Mouse (Mus musculus): ENCODE data around the gene Olfr957.

Olfr957 gene

GRCm38 (mm10) chr9:39515531-39515930 is at the start of gene Olfr957:
Gene Olfr957, minus strand, starts transcription at chr9:39515809.
- DNase-seq, result no peak

- DNase-seq, result no peak
These were observed 42.7 kb upstream of the Olfr957 start for GRCm38 (mm10) chr9:39558349-39558647.

GRCm38 (mm10) chr9:39557529-39558348 is 42.1 kb upstream of the Olfr957 start:
- no peak for DNase-seq

- DNase-seq, result no peak
These were observed 38.3 kb upstream of the Olfr957 start, which contains the start of gene Olfr958 for GRCm38 (mm10) chr9:39553946-39554345. Gene Olfr958, minus strand, starts transcription at chr9:39554054.

- DNase-seq, result no peak
These were observed 35.2 kb upstream of the Olfr957 start for GRCm38 (mm10) chr9:39550806-39551205.

GRCm38 (mm10) chr9:39523616-39524285 is 8.1 kb upstream of the Olfr957 start:
- DNase-seq, result no peak

GRCm38 (mm10) chr9:39518595-39518994 is 3.0 kb upstream of the Olfr957 start:
- no peak for DNase-seq

- DNase-seq, result no peak
These were observed 6.2 kb downstream of the Olfr957 start for GRCm38 (mm10) chr9:39509412-39509811.

- DNase-seq, result peak; percentile 6
These were observed 6.6 kb downstream of the Olfr957 start for GRCm38 (mm10) chr9:39508998-39509397.

GRCm38 (mm10) chr9:39493895-39494294 is 21.7 kb downstream of the Olfr957 start, which contains the start of gene Olfr44:
Gene Olfr44, minus strand, starts transcription at chr9:39493995.
- no peak for DNase-seq

GRCm38 (mm10) chr9:39471844-39472243 is 43.8 kb downstream of the Olfr957 start, which contains the start of gene Olfr955:
Gene Olfr955, minus strand, starts transcription at chr9:39471944.
- no peak for DNase-seq
